ENCODE assay signal across 9 mouse cellular contexts in genomic region chr19:46642136-46642753, GRCm38 (mm10). TPM values are rescaled to one million over a fixed set of nuclear protein-coding genes. Genes with fewer than 3 reads are reported as not detected.
A peak's percentile ranks its signal among the peaks of the same experiment; 100 is the strongest.
DNase-seq lines count a peak whose midpoint lies in the region; ATAC-seq and TF ChIP-seq lines count a peak whose summit lies in the region.
"Had no signal": no experiment of that assay in that cellular context is flagged by ENCODE, and none has a peak within 500 bp of the region (broad histone marks: within the 10 kb centered on the region; RNA-seq: fewer than 3 reads in every experiment).

No protein-coding gene starts in this region.

- no peak for TF ChIP-seq CTCF in cortical plate, adult 2 months (IDR thresholded peaks at IDR 0.05; ENCODE audit: extremely low read depth, insufficient read depth, low read length)

- H3K9me3 ChIP-seq in hindbrain, embryonic 13.5 days, result no peaks in the 10 kb centered on the region
- H3K9me3 ChIP-seq in midbrain, embryonic 14.5 days (ENCODE audit: control insufficient read depth, low read length), result no peaks in the 10 kb centered on the region
- H3K9me3 ChIP-seq: megakaryocyte, embryonic 14.5 days had no signal

- peak; percentile 37 for DNase-seq in kidney, adult 18-20 months
- DNase-seq in kidney, adult 8-10 months, result no peak
- DNase-seq in midbrain, embryonic 14.5 days, result no peak
- no peak for DNase-seq in spleen, postnatal 36 days (ENCODE audit: low spot score in 2 of 2)
- DNase-seq in embryo, embryonic 10.5 days (ENCODE audit: low spot score), result no peak
- no peak for DNase-seq in right cerebral cortex, postnatal 36 days (ENCODE audit: low spot score in 2 of 2)

- WGBS in hindbrain, embryonic 13.5 days, result 69% methylated on average over 22 of the region's 22 CpGs
- 69% methylated on average over 22 of the region's 22 CpGs for WGBS in midbrain, embryonic 14.5 days

- peaks cover 25% of the 10 kb centered on the region for H3K36me3 ChIP-seq in hindbrain, embryonic 13.5 days
- H3K36me3 ChIP-seq in midbrain, embryonic 14.5 days (ENCODE audit: control insufficient read depth, insufficient read depth, low read length), result peaks cover 20% of the 10 kb centered on the region

- H3K9ac ChIP-seq in hindbrain, embryonic 13.5 days, result peak overlapping the region; percentile 14; the same call in 1 of the 2 replicates
- H3K9ac ChIP-seq in midbrain, embryonic 14.5 days (replicated peaks; ENCODE audit: low read length), result no peak overlapping the region

- no peak overlapping the region for H3K4me2 ChIP-seq in hindbrain, embryonic 13.5 days
- H3K4me2 ChIP-seq in midbrain, embryonic 14.5 days (ENCODE audit: low read length), result no peak overlapping the region

- no peaks in the 10 kb centered on the region for H3K27me3 ChIP-seq in hindbrain, embryonic 13.5 days
- no peaks in the 10 kb centered on the region for H3K27me3 ChIP-seq in midbrain, embryonic 14.5 days (ENCODE audit: control insufficient read depth, insufficient read depth, low read length)
- H3K27me3 ChIP-seq: megakaryocyte, embryonic 14.5 days had no signal

- peaks cover 9% of the 10 kb centered on the region for H3K4me1 ChIP-seq in cortical plate, adult 2 months (ENCODE audit: control insufficient read depth, insufficient read depth, low read length)
- peaks cover 68% of the 10 kb centered on the region for H3K4me1 ChIP-seq in hindbrain, embryonic 13.5 days (replicated peaks)
- peaks cover 20% of the 10 kb centered on the region for H3K4me1 ChIP-seq in midbrain, embryonic 14.5 days (ENCODE audit: control insufficient read depth, insufficient read depth, low read length)

- no peak for TF ChIP-seq POLR2A in cortical plate, adult 2 months (IDR thresholded peaks at IDR 0.05; ENCODE audit: extremely low read depth, insufficient read depth, low read length)

- peak overlapping the region; percentile 0; the same call in 1 of the 2 replicates for H3K27ac ChIP-seq in cortical plate, adult 2 months (ENCODE audit: insufficient read depth, low read length)
- H3K27ac ChIP-seq in hindbrain, embryonic 13.5 days, result peak overlapping the region; percentile 74
- peak overlapping the region; percentile 60 for H3K27ac ChIP-seq in midbrain, embryonic 14.5 days (replicated peaks; ENCODE audit: low read depth, low read length)

- no peak overlapping the region for H3K4me3 ChIP-seq in cortical plate, adult 2 months (ENCODE audit: insufficient read depth, low read length)
- no peak overlapping the region for H3K4me3 ChIP-seq in hindbrain, embryonic 13.5 days
- no peak overlapping the region for H3K4me3 ChIP-seq in midbrain, embryonic 14.5 days (replicated peaks; ENCODE audit: low read depth, low read length)

- no peak for ATAC-seq in hindbrain, embryonic 13.5 days (ENCODE audit: low FRiP score)
- no peak for ATAC-seq in midbrain, embryonic 14.5 days (ENCODE audit: low FRiP score, low TSS enrichment)

RNA-seq across cellular contexts. Expression of gene Cyp17a1, which starts 30.7 kb away (rescaled TPM):
- polyA plus RNA-seq in cortical plate, adult 2 months (2012; rRNA removed), result 0.04 TPM in 1 of 2 replicates, not detected in the other
- not detected in 2 replicates for polyA plus RNA-seq in hindbrain, embryonic 13.5 days (2015; fragmentation: Nextera tagmentation; extraction: Ambion mirVana)
- polyA plus RNA-seq in midbrain, embryonic 14.5 days (2014; fragmentation: Nextera tagmentation; extraction: Ambion mirVana), result not detected in 2 replicates

RNA-seq across cellular contexts. Expression of gene Wbp1l, which starts 43.4 kb away (rescaled TPM):
- 24.3 and 26.6 TPM in 2 replicates for polyA plus RNA-seq in cortical plate, adult 2 months (2012; rRNA removed)
- 42.2 and 44.5 TPM in 2 replicates for polyA plus RNA-seq in hindbrain, embryonic 13.5 days (2015; fragmentation: Nextera tagmentation; extraction: Ambion mirVana)
- polyA plus RNA-seq in midbrain, embryonic 14.5 days (2014; fragmentation: Nextera tagmentation; extraction: Ambion mirVana), result 27.5 and 33.8 TPM in 2 replicates

RNA-seq across cellular contexts. Expression of gene Borcs7, which starts 47.5 kb away (rescaled TPM):
- 19.2 and 21.2 TPM in 2 replicates for polyA plus RNA-seq in cortical plate, adult 2 months (2012; rRNA removed)
- 20.9 and 24.5 TPM in 2 replicates for polyA plus RNA-seq in hindbrain, embryonic 13.5 days (2015; fragmentation: Nextera tagmentation; extraction: Ambion mirVana)
- polyA plus RNA-seq in midbrain, embryonic 14.5 days (2014; fragmentation: Nextera tagmentation; extraction: Ambion mirVana), result 21.6 and 23.3 TPM in 2 replicates

Comparison
In these comparisons a context has a peak if more than half of its experiments do, and no peak if none do; other contexts are left out.
1. H3K27ac ChIP-seq: peak in every context shown above with its lines; median percentile 74 in hindbrain, embryonic 13.5 days; 60 in midbrain, embryonic 14.5 days; 0 in cortical plate, adult 2 months.